Mouse (Mus musculus) stomach, embryonic 14.5 days (tissue): Measurements from ENCODE around the gene Kars. TPM values are rescaled to one million over a fixed set of nuclear protein-coding genes. Genes with fewer than 3 reads are reported as not detected.

ENCODE experiments used
- ATAC-seq: fragments of 200-750 bp; cut with Nextera tagmentation; 2 replicates; pipeline ENCODE4 v1.8.0; 2017; ENCODE audit warnings: low read depth, moderate TSS enrichment; ENCODE audit not compliant: insufficient number of reproducible peaks, insufficient read depth, low FRiP score
- H3K27ac ChIP-seq: fragments of 300-500 bp; sonication (generic); 2 replicates; pipeline ENCODE4 v1.5.1; 2014; ENCODE audit warnings: mild to moderate bottlenecking, low read length, moderate library complexity, mixed read lengths
- H3K27me3 ChIP-seq: fragments of 300-500 bp; sonication (generic); 2 replicates; pipeline ENCODE4 v1.6.1; 2014; ENCODE audit warnings: low read length, control low read depth, mixed read lengths; ENCODE audit not compliant: control insufficient read depth, insufficient read depth
- H3K36me3 ChIP-seq: fragments of 300-500 bp; sonication (generic); 2 replicates; pipeline ENCODE4 v1.6.1; 2014; ENCODE audit warnings: mild to moderate bottlenecking, control low read depth, low read length, moderate library complexity, mixed read lengths; ENCODE audit not compliant: control insufficient read depth, insufficient read depth
- H3K4me1 ChIP-seq: fragments of 300-500 bp; sonication (generic); 2 replicates; pipeline ENCODE4 v1.6.1; 2014; ENCODE audit warnings: low read length, control low read depth, mixed read lengths; ENCODE audit not compliant: control insufficient read depth, insufficient read depth
- H3K4me2 ChIP-seq: fragments of 300-500 bp; sonication (generic); replicated peaks from 2 replicates; pipeline ENCODE4 v1.6.1; 2014; ENCODE audit warnings: low read depth, low read length, control low read depth
- H3K4me3 ChIP-seq: fragments of 300-500 bp; sonication (generic); 2 replicates; pipeline ENCODE4 v1.5.1; 2014; ENCODE audit warnings: low read depth, low read length, control low read depth
- H3K9ac ChIP-seq: fragments of 300-500 bp; sonication (generic); replicated peaks from 2 replicates; pipeline ENCODE4 v1.6.1; 2014; ENCODE audit warnings: low read depth, mild to moderate bottlenecking, control low read depth, low read length, moderate library complexity, mixed read lengths
- H3K9me3 ChIP-seq: fragments of 300-500 bp; sonication (generic); 2 replicates; pipeline ENCODE4 v1.6.1; 2016; ENCODE audit warnings: low read depth, low read length, control low read depth; ENCODE audit not compliant: control insufficient read depth
- WGBS: fragments of 180-500 bp; shearing (Covaris S2); extraction: QIAGEN DNeasy Blood & Tissue Kit; methylation state at CpG from one replicate; pipeline ENCODE4 v1.1.7; 2014; 5-methylcytosine and 5-hydroxymethylcytosine counted together
- polyA plus RNA-seq: library from polyadenylated mRNA; unstranded; fragments of >200 nt; fragmentation: Nextera tagmentation; extraction: Ambion mirVana; gene quantifications from 2 replicates; pipeline ENCODE4 v1.2.1, GENCODE M21; 2014

Kars gene
- polyA plus RNA-seq, 1 experiment from 2014 or later: 212 TPM

GRCm38 (mm10) chr8:111975706-111976105, 35.4 kb downstream of the Kars start:
- H3K4me1 ChIP-seq: no peaks in the 10 kb centered on the region
- H3K27ac ChIP-seq: no peak overlapping the region
- H3K4me3 ChIP-seq: no peak overlapping the region
- no peak overlapping the region for H3K9ac ChIP-seq
- peaks cover 8% of the 10 kb centered on the region; the same call in 1 of the 2 replicates for H3K36me3 ChIP-seq
- 92% methylated on average over 2 of the region's 2 CpGs for WGBS
- H3K4me2 ChIP-seq: no peak overlapping the region
- ATAC-seq: no peak
- H3K9me3 ChIP-seq: no peaks in the 10 kb centered on the region
- no peaks in the 10 kb centered on the region for H3K27me3 ChIP-seq

- peaks cover 3% of the 10 kb centered on the region; the same call in 1 of the 2 replicates for H3K36me3 ChIP-seq
Measured at GRCm38 (mm10) chr8:111974138-111974537, 37.0 kb downstream of the Kars start.

GRCm38 (mm10) chr8:111968991-111969390, 42.1 kb downstream of the Kars start:
- no peak overlapping the region for H3K4me2 ChIP-seq
- H3K4me1 ChIP-seq: no peaks in the 10 kb centered on the region
- H3K36me3 ChIP-seq: no peaks in the 10 kb centered on the region; the same call in none of the 2 replicates
- no peak overlapping the region for H3K27ac ChIP-seq
- H3K9me3 ChIP-seq: no peaks in the 10 kb centered on the region
- no peak overlapping the region for H3K9ac ChIP-seq
- no peaks in the 10 kb centered on the region for H3K27me3 ChIP-seq
- WGBS: 43% methylated on average over 5 of the region's 5 CpGs
- no peak overlapping the region for H3K4me3 ChIP-seq
- ATAC-seq: no peak

More at GRCm38 (mm10) chr8:111974138-111974537, 37.0 kb downstream of the Kars start:
- no peaks in the 10 kb centered on the region for H3K27me3 ChIP-seq
- ATAC-seq: no peak
- no peaks in the 10 kb centered on the region for H3K9me3 ChIP-seq
- H3K9ac ChIP-seq: no peak overlapping the region
- H3K4me1 ChIP-seq: no peaks in the 10 kb centered on the region
- no peak overlapping the region for H3K27ac ChIP-seq
- H3K4me3 ChIP-seq: no peak overlapping the region
- no peak overlapping the region for H3K4me2 ChIP-seq
- 97% methylated on average over 12 of the region's 12 CpGs for WGBS

GRCm38 (mm10) chr8:111968541-111968940, 42.6 kb downstream of the Kars start:
- H3K36me3 ChIP-seq: no peaks in the 10 kb centered on the region; the same call in none of the 2 replicates
- H3K4me3 ChIP-seq: no peak overlapping the region
- H3K27me3 ChIP-seq: no peaks in the 10 kb centered on the region
- ATAC-seq: no peak
- no peak overlapping the region for H3K4me2 ChIP-seq
- no peaks in the 10 kb centered on the region for H3K4me1 ChIP-seq
- H3K9ac ChIP-seq: no peak overlapping the region
- 81% methylated on average over 10 of the region's 10 CpGs for WGBS
- no peak overlapping the region for H3K27ac ChIP-seq
- no peaks in the 10 kb centered on the region for H3K9me3 ChIP-seq

- no peak for ATAC-seq
- Histone ChIP-seq H3K27me3 (no peaks in the 10 kb centered on the region), H3K36me3 (no peaks in the 10 kb centered on the region; the same call in none of the 2 replicates), H3K4me1 (no peaks in the 10 kb centered on the region), H3K9ac (no peak overlapping the region), H3K27ac (no peak overlapping the region), H3K4me2 (no peak overlapping the region), H3K4me3 (no peak overlapping the region), H3K9me3 (no peaks in the 10 kb centered on the region)
- 85% methylated on average over 5 of the region's 5 CpGs for WGBS
Measured at GRCm38 (mm10) chr8:111967246-111967870, 43.8 kb downstream of the Kars start.

GRCm38 (mm10) chr8:111964849-111965561, 46.1 kb downstream of the Kars start:
- 69% methylated on average over 7 of the region's 7 CpGs for WGBS
- no peaks in the 10 kb centered on the region; the same call in none of the 2 replicates for H3K36me3 ChIP-seq
- H3K27ac ChIP-seq: no peak overlapping the region
- H3K9ac ChIP-seq: no peak overlapping the region
- no peak for ATAC-seq
- H3K4me1 ChIP-seq: no peaks in the 10 kb centered on the region
- H3K27me3 ChIP-seq: no peaks in the 10 kb centered on the region
- no peaks in the 10 kb centered on the region for H3K9me3 ChIP-seq
- H3K4me2 ChIP-seq: no peak overlapping the region
- no peak overlapping the region for H3K4me3 ChIP-seq

- Histone ChIP-seq H3K4me3 (no peak overlapping the region), H3K9me3 (no peaks in the 10 kb centered on the region), H3K4me2 (no peak overlapping the region), H3K36me3 (no peaks in the 10 kb centered on the region; the same call in none of the 2 replicates), H3K27ac (no peak overlapping the region), H3K9ac (no peak overlapping the region), H3K4me1 (no peaks in the 10 kb centered on the region), H3K27me3 (no peaks in the 10 kb centered on the region)
- no peak for ATAC-seq
- 51% methylated on average over 5 of the region's 5 CpGs for WGBS
Measured at GRCm38 (mm10) chr8:111964351-111964750, 46.8 kb downstream of the Kars start.

GRCm38 (mm10) chr8:111963546-111963945, 47.6 kb downstream of the Kars start:
- no peaks in the 10 kb centered on the region for H3K9me3 ChIP-seq
- no peak overlapping the region for H3K4me3 ChIP-seq
- no peak overlapping the region for H3K4me2 ChIP-seq
- no peak overlapping the region for H3K27ac ChIP-seq
- H3K36me3 ChIP-seq: no peaks in the 10 kb centered on the region; the same call in none of the 2 replicates
- H3K27me3 ChIP-seq: no peaks in the 10 kb centered on the region
- H3K4me1 ChIP-seq: no peaks in the 10 kb centered on the region
- 91% methylated on average over 4 of the region's 4 CpGs for WGBS
- no peak for ATAC-seq
- H3K9ac ChIP-seq: no peak overlapping the region
